Mouse (Mus musculus) lung, postnatal 36 days (tissue): ENCODE measurements around the gene Timd4.

Experiments
- DNase-seq: peaks from one replicate; pipeline ENCODE4 v3.0.0; 2022; ENCODE audit warnings: mixed read lengths

Gene Timd4

DNA sequence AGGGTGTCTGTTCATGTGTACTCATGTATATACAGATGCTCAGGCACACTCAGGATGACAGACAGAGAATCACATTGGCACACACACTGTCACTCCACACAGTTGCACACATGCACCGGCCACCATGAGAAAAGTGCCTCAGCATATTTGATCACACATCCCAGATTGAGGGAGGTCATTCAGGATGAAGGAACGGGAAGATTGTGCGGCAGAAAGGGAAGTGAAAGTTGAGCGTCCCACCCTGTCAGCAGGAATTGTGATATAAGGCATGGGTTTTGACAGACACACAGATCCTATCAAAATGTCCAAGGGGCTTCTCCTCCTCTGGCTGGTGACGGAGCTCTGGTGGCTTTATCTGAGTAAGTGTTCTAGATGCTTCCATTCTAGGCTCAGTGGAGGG, at the start of gene Timd4:
Gene Timd4 (plus strand): TSS at position 290 of the 400 bp plus-strand sequence.
- DNase-seq: no peak

- DNase-seq: no peak
Observed at GRCm38 (mm10) chr11:46776879-46777278, 33.7 kb upstream of the Timd4 start.

- DNase-seq: peak; percentile 1
Observed at GRCm38 (mm10) chr11:46779811-46780210, 30.8 kb upstream of the Timd4 start.

DNA sequence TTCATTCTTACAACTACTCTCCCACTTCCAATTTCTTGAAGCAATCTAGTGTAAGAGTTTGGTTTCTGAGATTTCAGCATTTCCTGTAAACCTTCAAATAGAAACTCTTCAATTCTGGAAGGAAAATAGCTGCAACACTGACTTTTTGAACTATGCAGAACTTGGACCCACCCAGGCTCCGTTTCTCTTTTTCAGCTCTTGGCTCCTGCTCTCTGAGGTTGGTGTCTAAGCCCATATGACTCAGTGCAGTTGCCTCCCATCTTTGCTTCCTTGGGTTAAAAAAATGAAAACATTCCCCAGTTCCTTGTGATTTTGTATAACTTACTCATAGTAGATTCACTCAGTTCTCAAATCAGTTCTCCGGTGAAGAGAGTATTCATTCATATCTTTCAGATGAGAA, 6.2 kb upstream of the Timd4 start:
- peak; percentile 15 for DNase-seq

- DNase-seq: no peak
Observed at GRCm38 (mm10) chr11:46817692-46818091, 7.1 kb downstream of the Timd4 start.

GRCm38 (mm10) chr11:46819930-46820329, 9.3 kb downstream of the Timd4 start:
- no peak for DNase-seq

DNA sequence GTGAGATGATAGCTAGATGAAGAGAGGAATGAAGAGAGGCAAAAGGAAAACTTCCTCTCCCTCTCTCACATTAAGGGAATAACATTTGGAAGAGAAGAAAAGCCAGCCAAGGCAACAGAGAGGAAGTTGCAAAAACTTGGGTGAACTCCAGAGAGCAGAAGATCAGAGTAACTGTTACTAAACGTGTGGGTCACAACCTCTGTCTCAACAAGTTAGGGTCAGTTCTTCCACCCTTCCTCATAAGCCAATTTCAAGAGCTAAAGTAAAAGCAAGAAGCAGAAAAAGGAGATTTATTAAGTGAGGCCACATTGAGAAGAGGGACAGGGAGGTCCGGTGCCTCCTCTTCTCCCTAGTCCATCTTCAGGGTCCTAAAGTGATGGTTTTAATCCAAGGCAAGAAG, 19.7 kb downstream of the Timd4 start:
- peak; percentile 65 for DNase-seq

- DNase-seq: no peak
Observed at GRCm38 (mm10) chr11:46835080-46835479, 24.5 kb downstream of the Timd4 start.

GRCm38 (mm10) chr11:46842015-46842726, 31.6 kb downstream of the Timd4 start:
- no peak for DNase-seq

DNA sequence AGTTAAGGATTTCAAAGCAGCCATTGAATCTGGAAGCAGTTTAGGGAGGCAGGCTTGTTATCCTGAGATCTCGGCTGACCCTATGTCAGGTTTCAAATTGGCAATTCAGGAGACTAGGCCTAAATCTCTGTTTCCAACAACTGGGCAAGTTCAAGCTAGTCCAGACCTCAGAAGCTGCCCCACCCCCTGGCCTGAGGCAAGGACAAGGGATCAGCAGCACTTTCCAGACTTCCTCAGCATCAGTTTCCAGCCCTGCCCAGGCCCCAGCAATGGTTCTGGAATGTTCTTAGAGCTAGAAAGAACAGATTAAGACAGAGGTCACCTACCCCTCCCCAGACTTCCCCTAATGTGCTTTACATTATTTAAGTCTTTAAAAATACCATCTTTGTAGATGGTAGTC, 36.1 kb downstream of the Timd4 start:
- peak; percentile 2 for DNase-seq

- no peak for DNase-seq
Observed at GRCm38 (mm10) chr11:46847827-46848220, 37.2 kb downstream of the Timd4 start.

GRCm38 (mm10) chr11:46848221-46848971, 37.8 kb downstream of the Timd4 start:
- DNase-seq: peak; percentile 15

GRCm38 (mm10) chr11:46864809-46865208, 54.2 kb downstream of the Timd4 start:
- DNase-seq: no peak

DNA sequence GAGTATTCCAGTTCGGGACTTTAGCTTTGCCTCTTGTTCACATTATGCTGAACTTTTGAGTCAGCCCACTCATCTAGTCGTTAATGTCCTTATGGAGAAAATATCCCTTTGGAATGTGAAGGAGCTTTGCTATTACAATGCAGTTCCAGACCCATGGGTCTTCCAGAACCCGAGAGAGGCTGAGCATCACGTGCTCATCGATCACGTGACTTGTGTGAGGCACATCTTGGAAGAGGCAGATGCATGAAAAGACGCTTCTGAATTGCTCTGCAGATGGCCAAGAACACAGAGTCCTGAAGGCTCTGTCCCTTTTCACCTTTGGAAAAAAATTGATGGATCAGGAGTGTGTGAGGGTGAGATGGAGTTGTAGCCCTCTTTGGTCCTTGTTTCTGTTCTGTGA, 58.0 kb downstream of the Timd4 start:
- DNase-seq: no peak

GRCm38 (mm10) chr11:46875774-46876173, 65.2 kb downstream of the Timd4 start:
- DNase-seq: no peak

- no peak for DNase-seq
Observed at GRCm38 (mm10) chr11:46882456-46882855, 71.9 kb downstream of the Timd4 start.

GRCm38 (mm10) chr11:46889093-46889492, 78.5 kb downstream of the Timd4 start:
- DNase-seq: no peak
